10 mouse cellular contexts compared by ENCODE assay signal in genomic region chr13:37561437-37561836, GRCm38 (mm10).
A peak's percentile ranks its signal among the peaks of the same experiment; 100 is the strongest.
DNase-seq lines count a peak whose midpoint lies in the region; ATAC-seq and TF ChIP-seq lines count a peak whose summit lies in the region.
"Had no signal": no experiment of that assay in that cellular context is flagged by ENCODE, and none has a peak within 500 bp of the region (broad histone marks: within the 10 kb centered on the region; RNA-seq: fewer than 3 reads in every experiment).

No protein-coding gene starts in this region.

- intact Hi-C loops in left cerebral cortex, postnatal 10 days (cut with DNase I) = no loop called here

- 52% methylated on average over 2 of the region's 2 CpGs for WGBS in hindbrain, embryonic 10.5 days
- WGBS in hindbrain, embryonic 12.5 days = 43% methylated on average over 2 of the region's 2 CpGs
- 59% methylated on average over 2 of the region's 2 CpGs for WGBS in midbrain, embryonic 15.5 days
- 68% methylated on average over 2 of the region's 2 CpGs for WGBS in midbrain, embryonic 11.5 days
- 60% methylated on average over 2 of the region's 2 CpGs for WGBS in heart, postnatal 0 days
- 53% methylated on average over 2 of the region's 2 CpGs for WGBS in stomach, postnatal 0 days

- H3K4me3 ChIP-seq in hindbrain, embryonic 10.5 days = no peak overlapping the region
- no peak overlapping the region for H3K4me3 ChIP-seq in hindbrain, embryonic 12.5 days
- no peak overlapping the region for H3K4me3 ChIP-seq in midbrain, embryonic 15.5 days
- no peak overlapping the region for H3K4me3 ChIP-seq in midbrain, embryonic 11.5 days (ENCODE audit: low read depth, low read length)
- no peak overlapping the region for H3K4me3 ChIP-seq in heart, postnatal 0 days (ENCODE audit: low read depth, low read length)
- H3K4me3 ChIP-seq in stomach, postnatal 0 days (ENCODE audit: low read depth, low read length) = no peak overlapping the region
- H3K4me3 ChIP-seq: liver, embryonic 15.5 days; neural tube, embryonic 13.5 days had no signal

- H3K27me3 ChIP-seq in hindbrain, embryonic 10.5 days (ENCODE audit: insufficient read depth, poor library complexity, severe bottlenecking) = no peaks in the 10 kb centered on the region
- no peaks in the 10 kb centered on the region for H3K27me3 ChIP-seq in hindbrain, embryonic 12.5 days
- H3K27me3 ChIP-seq in midbrain, embryonic 15.5 days (replicated peaks) = no peaks in the 10 kb centered on the region; the same call in 1 of the 2 replicates
- no peaks in the 10 kb centered on the region for H3K27me3 ChIP-seq in midbrain, embryonic 11.5 days (ENCODE audit: control insufficient read depth, insufficient read depth, low read length)
- no peaks in the 10 kb centered on the region for H3K27me3 ChIP-seq in heart, postnatal 0 days (ENCODE audit: control insufficient read depth, insufficient read depth, low read length)
- no peaks in the 10 kb centered on the region for H3K27me3 ChIP-seq in stomach, postnatal 0 days (ENCODE audit: control insufficient read depth, insufficient read depth, low read length)
- H3K27me3 ChIP-seq: liver, embryonic 15.5 days; neural tube, embryonic 13.5 days had no signal

- H3K9me3 ChIP-seq in hindbrain, embryonic 10.5 days = no peaks in the 10 kb centered on the region
- H3K9me3 ChIP-seq in hindbrain, embryonic 12.5 days (replicated peaks) = no peaks in the 10 kb centered on the region
- H3K9me3 ChIP-seq in midbrain, embryonic 15.5 days = no peaks in the 10 kb centered on the region
- no peaks in the 10 kb centered on the region for H3K9me3 ChIP-seq in midbrain, embryonic 11.5 days (ENCODE audit: control insufficient read depth, low read length)
- no peaks in the 10 kb centered on the region for H3K9me3 ChIP-seq in heart, postnatal 0 days (replicated peaks; ENCODE audit: control insufficient read depth, low read length)
- no peaks in the 10 kb centered on the region for H3K9me3 ChIP-seq in stomach, postnatal 0 days (ENCODE audit: control insufficient read depth, low read length)
- H3K9me3 ChIP-seq: liver, embryonic 15.5 days; neural tube, embryonic 13.5 days had no signal

- no peaks in the 10 kb centered on the region for H3K36me3 ChIP-seq in hindbrain, embryonic 10.5 days
- no peaks in the 10 kb centered on the region for H3K36me3 ChIP-seq in hindbrain, embryonic 12.5 days
- no peaks in the 10 kb centered on the region for H3K36me3 ChIP-seq in midbrain, embryonic 15.5 days (replicated peaks)
- H3K36me3 ChIP-seq in midbrain, embryonic 11.5 days (ENCODE audit: control insufficient read depth, insufficient read depth, low read length) = no peaks in the 10 kb centered on the region
- H3K36me3 ChIP-seq in heart, postnatal 0 days (replicated peaks; ENCODE audit: control insufficient read depth, insufficient read depth, low read length) = no peaks in the 10 kb centered on the region
- no peaks in the 10 kb centered on the region for H3K36me3 ChIP-seq in stomach, postnatal 0 days (ENCODE audit: control insufficient read depth, insufficient read depth, low read length)
- H3K36me3 ChIP-seq: liver, embryonic 15.5 days; neural tube, embryonic 13.5 days had no signal

- H3K4me2 ChIP-seq in hindbrain, embryonic 12.5 days (replicated peaks) = no peak overlapping the region
- H3K4me2 ChIP-seq in midbrain, embryonic 15.5 days = no peak overlapping the region
- no peak overlapping the region for H3K4me2 ChIP-seq in midbrain, embryonic 11.5 days
- H3K4me2 ChIP-seq in heart, postnatal 0 days (ENCODE audit: low read depth, low read length) = no peak overlapping the region
- H3K4me2 ChIP-seq in stomach, postnatal 0 days (replicated peaks; ENCODE audit: low read depth) = no peak overlapping the region
- H3K4me2 ChIP-seq: liver, embryonic 15.5 days; neural tube, embryonic 13.5 days had no signal

- peak overlapping the region; percentile 69; the same call in 1 of the 2 replicates for H3K27ac ChIP-seq in hindbrain, embryonic 10.5 days
- H3K27ac ChIP-seq in hindbrain, embryonic 12.5 days = no peak overlapping the region
- H3K27ac ChIP-seq in midbrain, embryonic 15.5 days = no peak overlapping the region
- H3K27ac ChIP-seq in midbrain, embryonic 11.5 days (ENCODE audit: low read depth, low read length) = no peak overlapping the region
- peak overlapping the region; percentile 66 for H3K27ac ChIP-seq in heart, postnatal 0 days (ENCODE audit: low read depth)
- no peak overlapping the region for H3K27ac ChIP-seq in stomach, postnatal 0 days (replicated peaks)

- DNase-seq in hindbrain, embryonic 10.5 days (ENCODE audit: low spot score) = no peak
- no peak for DNase-seq in midbrain, embryonic 11.5 days (ENCODE audit: low spot score, missing footprints)
- no peak for DNase-seq in heart, postnatal 0 days (ENCODE audit: low spot score)
- no peak for DNase-seq in stomach, postnatal 0 days (ENCODE audit: low spot score)
- DNase-seq in left cerebral cortex, postnatal 10 days (ENCODE audit: extremely low spot score in 1 of 2, low spot score in 2 of 2) = no peak
- DNase-seq: cerebellum, adult 2 months had no signal

- H3K4me1 ChIP-seq in hindbrain, embryonic 10.5 days (replicated peaks) = peaks cover 43% of the 10 kb centered on the region
- peaks cover 29% of the 10 kb centered on the region for H3K4me1 ChIP-seq in hindbrain, embryonic 12.5 days
- no peaks in the 10 kb centered on the region for H3K4me1 ChIP-seq in midbrain, embryonic 15.5 days
- no peaks in the 10 kb centered on the region for H3K4me1 ChIP-seq in midbrain, embryonic 11.5 days (ENCODE audit: control insufficient read depth, insufficient read depth, low read length)
- peaks cover 33% of the 10 kb centered on the region for H3K4me1 ChIP-seq in heart, postnatal 0 days (ENCODE audit: control insufficient read depth, insufficient read depth)
- H3K4me1 ChIP-seq in stomach, postnatal 0 days (replicated peaks; ENCODE audit: control insufficient read depth, insufficient read depth) = peaks cover 3% of the 10 kb centered on the region; the same call in 1 of the 2 replicates

- no peak for TF ChIP-seq EP300 in heart, postnatal 0 days (IDR thresholded peaks at IDR 0.05; ENCODE audit: low read depth)
- TF ChIP-seq EP300 in stomach, postnatal 0 days (optimal IDR thresholded peaks at IDR 0.05) = no peak

- no peak for TF ChIP-seq CTCF in heart, postnatal 0 days (IDR thresholded peaks at IDR 0.05; ENCODE audit: low read depth)
- TF ChIP-seq CTCF in stomach, postnatal 0 days (IDR thresholded peaks at IDR 0.05; ENCODE audit: low read depth) = peak; percentile 30

- ATAC-seq in hindbrain, embryonic 12.5 days (ENCODE audit: low FRiP score) = no peak
- 0 out of 2 replicates have a peak, but pooled peaks have one; percentile 16 for ATAC-seq in midbrain, embryonic 15.5 days (replicated peaks)
- no peak for ATAC-seq in midbrain, embryonic 11.5 days (ENCODE audit: low FRiP score)
- no peak for ATAC-seq in heart, postnatal 0 days (ENCODE audit: insufficient read depth, low read depth)
- no peak for ATAC-seq in stomach, postnatal 0 days (ENCODE audit: low FRiP score, low TSS enrichment)

- no peak overlapping the region for H3K9ac ChIP-seq in hindbrain, embryonic 12.5 days
- no peak overlapping the region for H3K9ac ChIP-seq in midbrain, embryonic 15.5 days
- no peak overlapping the region for H3K9ac ChIP-seq in midbrain, embryonic 11.5 days (ENCODE audit: low read length)
- H3K9ac ChIP-seq in heart, postnatal 0 days (replicated peaks; ENCODE audit: low read depth, low read length) = no peak overlapping the region
- H3K9ac ChIP-seq in stomach, postnatal 0 days (ENCODE audit: low read length) = no peak overlapping the region
- H3K9ac ChIP-seq: liver, embryonic 15.5 days; neural tube, embryonic 13.5 days had no signal

Comparison
In these comparisons a context has a peak if more than half of its experiments do, and no peak if none do; other contexts are left out.
1. H3K27ac ChIP-seq: peak in hindbrain, embryonic 10.5 days (single experiment) and heart, postnatal 0 days (single experiment); none in hindbrain, embryonic 12.5 days (single experiment), midbrain, embryonic 15.5 days (single experiment), midbrain, embryonic 11.5 days (single experiment) and stomach, postnatal 0 days (single experiment).